Mouse (Mus musculus): Measurements from ENCODE around the gene Rab3c. TPM values are rescaled to one million over a fixed set of nuclear protein-coding genes. Genes with fewer than 3 reads are reported as not detected.

Rab3c gene
- total RNA-seq (2018; cell fraction: chromatin; rRNA removed): not detected
- total RNA-seq (2018; cell fraction: cytosol; rRNA removed): not detected
- not detected for total RNA-seq (2018; cell fraction: nucleus; rRNA removed)
- polyA plus RNA-seq (2018): not detected in 3 replicates

DNA sequence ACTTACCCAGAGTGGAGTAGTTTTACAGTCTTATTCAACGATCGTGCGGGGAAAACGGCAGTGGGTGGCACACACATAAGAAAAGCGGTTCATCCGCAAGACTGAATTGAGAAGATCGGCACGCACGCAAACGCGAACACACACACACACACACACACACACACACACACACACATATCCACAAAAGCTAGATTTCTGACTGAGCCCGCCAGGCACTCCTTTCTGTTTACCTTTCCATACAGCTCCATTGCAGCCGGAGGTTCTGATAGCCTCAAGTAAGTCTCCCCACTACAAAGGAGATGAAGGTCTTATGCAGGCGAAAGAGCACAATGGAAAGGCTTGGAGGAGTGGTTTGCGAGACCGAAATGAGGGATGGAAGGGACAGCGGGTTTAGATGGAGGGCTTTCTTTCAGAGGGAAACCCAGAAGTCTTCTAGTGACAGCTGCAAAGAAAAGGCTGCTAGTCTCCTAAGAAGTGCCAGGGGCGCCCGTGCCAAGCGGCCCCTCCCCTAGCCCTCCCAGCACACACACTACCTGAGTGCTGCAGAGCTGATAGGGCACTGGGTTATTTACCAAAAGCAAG, at the start of gene Rab3c:
Gene Rab3c, minus strand, starts transcription at position 434 of the 582 bp plus-strand sequence.
- no peak within 1 kb of the TSS for H3K27ac ChIP-seq
- WGBS (ENCODE audit: missing documents): 6% methylated on average over 20 of the region's 20 CpGs
- no peaks in the 10 kb centered on the region for H3K79me2 ChIP-seq (ENCODE audit: inconsistent target)
- peak within 1 kb of the TSS; percentile 17; the same call in 1 of the 2 replicates for H3K4me3 ChIP-seq (ENCODE audit: inconsistent target)
- H3K36me3 ChIP-seq (ENCODE audit: inconsistent target): no peaks in the 10 kb centered on the region

- Histone ChIP-seq H3K27ac (no peak overlapping the region), H3K4me3 (ENCODE audit: inconsistent target) (no peak overlapping the region), H3K36me3 (ENCODE audit: inconsistent target) (no peaks in the 10 kb centered on the region), H3K79me2 (ENCODE audit: inconsistent target) (no peaks in the 10 kb centered on the region)
- WGBS (ENCODE audit: missing documents): 55% methylated on average over 4 of the region's 4 CpGs
These were observed 38.0 kb upstream of the Rab3c start for GRCm38 (mm10) chr13:110318746-110319145.

- no peak overlapping the region for H3K27ac ChIP-seq
- no peaks in the 10 kb centered on the region for H3K79me2 ChIP-seq (ENCODE audit: inconsistent target)
- 84% methylated on average over 5 of the region's 5 CpGs for WGBS (ENCODE audit: missing documents)
- no peak overlapping the region for H3K4me3 ChIP-seq (ENCODE audit: inconsistent target)
- no peaks in the 10 kb centered on the region for H3K36me3 ChIP-seq (ENCODE audit: inconsistent target)
These were observed 26.4 kb upstream of the Rab3c start for GRCm38 (mm10) chr13:110307188-110307587.

DNA sequence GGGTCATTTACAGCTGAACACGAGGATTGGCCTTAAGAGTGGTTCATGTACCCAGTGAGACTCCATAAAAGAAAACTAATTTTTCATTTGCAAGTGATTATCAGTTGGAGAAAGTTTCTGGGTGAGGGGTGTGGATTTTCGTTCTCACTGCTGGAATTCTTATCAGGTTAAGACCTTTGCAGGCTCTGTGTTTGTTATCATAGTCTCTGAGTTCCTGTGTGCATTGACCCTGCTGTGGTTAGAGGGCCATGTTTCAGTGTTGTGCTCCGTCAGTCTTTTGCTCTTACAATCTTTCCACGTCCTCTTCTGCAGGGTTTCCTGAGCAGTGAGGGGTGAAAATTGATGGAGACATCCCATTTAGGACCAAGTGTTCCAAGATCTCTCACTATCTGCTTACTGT, 16.3 kb upstream of the Rab3c start:
- Histone ChIP-seq H3K27ac (no peak overlapping the region), H3K36me3 (ENCODE audit: inconsistent target) (no peaks in the 10 kb centered on the region), H3K79me2 (ENCODE audit: inconsistent target) (no peaks in the 10 kb centered on the region), H3K4me3 (ENCODE audit: inconsistent target) (no peak overlapping the region)
- WGBS (ENCODE audit: missing documents): 80% methylated on average over 4 of the region's 4 CpGs

- H3K79me2 ChIP-seq (ENCODE audit: inconsistent target): no peaks in the 10 kb centered on the region
- H3K4me3 ChIP-seq (ENCODE audit: inconsistent target): no peak overlapping the region
- no peaks in the 10 kb centered on the region for H3K36me3 ChIP-seq (ENCODE audit: inconsistent target)
- H3K27ac ChIP-seq: no peak overlapping the region
- 45% methylated on average over 2 of the region's 3 CpGs for WGBS (ENCODE audit: missing documents)
These were observed 7.7 kb upstream of the Rab3c start for GRCm38 (mm10) chr13:110288499-110288898.

DNA sequence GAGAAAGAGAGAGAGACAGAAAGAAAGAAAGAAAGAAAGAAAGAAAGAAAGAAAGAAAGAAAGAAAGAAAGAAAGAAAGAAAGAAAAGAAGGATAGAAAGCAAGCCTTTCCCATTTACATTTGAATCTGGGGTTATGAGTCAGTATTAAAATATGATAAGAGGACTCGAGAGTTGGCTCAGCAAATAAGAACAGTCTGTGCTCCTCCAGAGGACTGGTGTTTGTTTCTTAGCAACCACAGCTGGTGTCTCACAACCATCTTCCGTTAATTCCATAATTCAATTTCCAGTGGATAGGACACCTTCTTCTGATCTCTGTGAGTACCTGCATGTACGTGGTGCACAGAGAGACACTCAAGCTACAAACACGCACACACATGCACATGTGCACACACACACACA, 3.0 kb upstream of the Rab3c start:
- Histone ChIP-seq H3K4me3 (ENCODE audit: inconsistent target) (no peak overlapping the region), H3K79me2 (ENCODE audit: inconsistent target) (no peaks in the 10 kb centered on the region), H3K36me3 (ENCODE audit: inconsistent target) (no peaks in the 10 kb centered on the region), H3K27ac (no peak overlapping the region)
- WGBS (ENCODE audit: missing documents): 87% methylated on average over 4 of the region's 4 CpGs

DNA sequence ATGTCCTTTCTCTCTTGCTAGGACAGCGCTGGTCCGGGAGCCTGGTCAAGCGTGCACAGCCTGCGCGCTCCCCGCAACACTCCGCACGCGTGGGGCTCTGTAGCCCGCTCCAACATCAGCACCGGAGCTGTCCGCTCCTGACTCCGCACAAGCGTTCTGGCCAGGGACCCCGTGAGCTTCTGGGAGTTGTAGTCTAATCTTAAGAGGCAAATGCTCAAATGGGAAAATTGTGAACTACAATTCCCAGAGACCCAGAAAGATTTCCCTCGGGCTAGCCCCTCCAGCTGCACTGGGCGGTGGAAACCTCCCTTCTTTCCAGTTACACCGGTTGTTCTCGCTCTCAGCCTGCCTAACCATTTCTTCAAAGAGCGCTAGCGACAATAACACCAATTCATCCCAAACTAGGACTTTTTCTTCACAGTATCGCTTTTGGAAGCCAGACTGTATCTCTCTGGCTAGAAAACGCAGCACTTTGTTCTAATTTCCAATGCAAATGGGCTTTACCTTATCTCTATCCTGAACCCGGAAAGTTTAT, 701 bp downstream of the Rab3c start:
- WGBS (ENCODE audit: missing documents): 3% methylated on average over 18 of the region's 24 CpGs
- Histone ChIP-seq H3K79me2 (ENCODE audit: inconsistent target) (no peaks in the 10 kb centered on the region), H3K36me3 (ENCODE audit: inconsistent target) (no peaks in the 10 kb centered on the region), H3K27ac (no peak overlapping the region), H3K4me3 (ENCODE audit: inconsistent target) (peak overlapping the region; percentile 17; the same call in 1 of the 2 replicates)

DNA sequence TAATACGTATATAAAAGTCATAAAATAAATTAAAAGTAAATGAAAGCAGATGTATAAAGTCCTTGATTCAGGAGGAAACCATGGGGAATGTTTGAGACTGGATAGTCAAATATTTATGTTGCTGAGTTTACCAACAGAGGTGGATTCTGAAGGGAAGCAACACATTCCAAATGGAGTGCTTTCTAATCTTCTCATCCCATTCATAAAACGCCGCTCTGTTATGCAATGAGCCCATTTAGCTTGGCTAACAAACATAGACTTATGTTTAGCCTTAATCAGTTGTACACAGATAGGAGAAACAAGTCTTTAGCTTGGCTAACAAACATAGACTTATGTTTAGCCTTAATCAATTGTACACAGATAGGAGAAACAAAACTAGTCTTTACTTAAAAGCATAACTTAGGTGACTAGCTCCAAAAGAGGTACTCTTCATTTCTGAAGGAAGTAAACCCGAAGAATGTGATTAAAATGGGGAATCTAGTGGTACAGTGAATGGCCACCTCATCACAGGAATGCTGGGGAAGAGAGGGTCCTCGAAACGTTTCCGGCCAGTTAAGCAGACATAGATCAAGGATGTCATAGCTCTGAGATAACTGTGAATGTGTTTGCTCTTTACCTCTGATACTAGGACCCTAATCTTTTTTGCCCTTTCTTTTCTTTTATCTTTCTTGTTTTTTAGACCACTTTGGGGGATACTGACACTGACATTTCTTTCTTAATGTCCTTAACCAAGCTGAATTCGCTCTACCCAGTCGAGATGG, 1.6 kb downstream of the Rab3c start:
- Histone ChIP-seq H3K27ac (no peak overlapping the region), H3K4me3 (ENCODE audit: inconsistent target) (no peak overlapping the region), H3K79me2 (ENCODE audit: inconsistent target) (no peaks in the 10 kb centered on the region), H3K36me3 (ENCODE audit: inconsistent target) (no peaks in the 10 kb centered on the region)
- 66% methylated on average over 9 of the region's 9 CpGs for WGBS (ENCODE audit: missing documents)

DNA sequence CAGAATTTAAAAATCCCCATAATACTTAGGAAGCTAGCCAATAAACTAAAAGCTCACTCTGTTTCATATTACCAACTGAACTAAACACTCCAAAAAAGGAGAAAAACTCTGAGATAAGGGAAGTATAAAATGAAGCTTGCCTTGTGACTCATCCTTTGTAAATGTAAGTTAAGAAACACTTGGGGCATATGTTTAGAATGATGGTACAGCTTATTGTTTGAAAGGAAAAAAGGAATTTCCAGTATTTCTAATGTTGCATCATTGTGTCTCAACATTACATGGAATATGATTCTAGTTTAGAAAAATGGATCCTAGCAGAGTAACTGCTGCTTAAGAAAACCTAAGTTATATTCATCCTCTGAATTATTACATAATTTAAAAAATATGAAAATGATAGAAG, 3.1 kb downstream of the Rab3c start:
- Histone ChIP-seq H3K27ac (no peak overlapping the region), H3K4me3 (ENCODE audit: inconsistent target) (no peak overlapping the region), H3K36me3 (ENCODE audit: inconsistent target) (no peaks in the 10 kb centered on the region), H3K79me2 (ENCODE audit: inconsistent target) (no peaks in the 10 kb centered on the region)

GRCm38 (mm10) chr13:110275471-110275870, 5.3 kb downstream of the Rab3c start:
- Histone ChIP-seq H3K4me3 (ENCODE audit: inconsistent target) (no peak overlapping the region), H3K36me3 (ENCODE audit: inconsistent target) (no peaks in the 10 kb centered on the region), H3K79me2 (ENCODE audit: inconsistent target) (no peaks in the 10 kb centered on the region), H3K27ac (no peak overlapping the region)
- WGBS (ENCODE audit: missing documents): 82% methylated on average over 3 of the region's 3 CpGs

- Histone ChIP-seq H3K36me3 (ENCODE audit: inconsistent target) (no peaks in the 10 kb centered on the region), H3K27ac (no peak overlapping the region), H3K79me2 (ENCODE audit: inconsistent target) (no peaks in the 10 kb centered on the region), H3K4me3 (ENCODE audit: inconsistent target) (no peak overlapping the region)
- 84% methylated on average over 1 of the region's 1 CpGs for WGBS (ENCODE audit: missing documents)
These were observed 20.1 kb downstream of the Rab3c start for GRCm38 (mm10) chr13:110260649-110261048.

DNA sequence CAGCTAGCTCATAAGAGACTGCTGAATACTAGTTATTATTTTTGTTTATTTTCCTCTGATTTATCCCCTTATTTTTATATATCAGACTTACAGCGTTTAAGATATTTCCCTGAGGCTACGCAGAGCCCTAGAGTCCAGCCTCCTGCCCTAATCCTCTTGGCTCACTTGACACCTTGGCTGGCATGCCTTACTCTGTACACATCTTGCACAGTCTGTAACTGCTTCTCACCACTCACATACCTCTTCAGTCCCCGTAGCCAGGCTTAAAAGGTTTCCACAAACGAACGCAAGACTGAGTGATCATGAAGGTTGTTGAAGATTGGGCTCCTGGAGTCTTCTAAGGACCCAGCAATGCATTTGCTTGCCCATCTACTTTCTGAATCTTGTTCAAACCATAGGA, 29.3 kb downstream of the Rab3c start:
- H3K27ac ChIP-seq: no peak overlapping the region
- no peaks in the 10 kb centered on the region for H3K36me3 ChIP-seq (ENCODE audit: inconsistent target)
- WGBS (ENCODE audit: missing documents): 93% methylated on average over 5 of the region's 5 CpGs
- H3K79me2 ChIP-seq (ENCODE audit: inconsistent target): no peaks in the 10 kb centered on the region
- H3K4me3 ChIP-seq (ENCODE audit: inconsistent target): no peak overlapping the region

GRCm38 (mm10) chr13:110248481-110248880, 32.3 kb downstream of the Rab3c start:
- no peaks in the 10 kb centered on the region for H3K36me3 ChIP-seq (ENCODE audit: inconsistent target)
- WGBS (ENCODE audit: missing documents): 85% methylated on average over 2 of the region's 2 CpGs

DNA sequence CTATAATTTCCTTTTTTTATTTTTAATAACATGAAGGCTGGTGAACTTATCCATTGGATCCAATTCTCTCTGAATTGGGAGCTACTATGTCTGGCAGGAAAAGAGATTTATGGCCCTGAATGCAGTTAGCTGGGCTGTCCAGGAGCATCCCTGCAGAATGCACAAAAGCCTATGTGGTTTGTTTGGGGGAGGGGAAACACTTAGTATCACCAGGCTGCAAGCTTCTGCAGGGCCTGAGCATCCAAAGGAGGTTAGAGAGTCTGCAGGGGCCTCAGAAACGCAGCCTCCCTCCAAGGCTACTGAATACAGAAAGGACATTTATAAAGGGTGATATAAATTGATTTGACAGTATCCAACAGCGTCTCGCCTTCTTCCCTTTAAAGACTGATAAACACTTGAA, 41.8 kb downstream of the Rab3c start:
- Histone ChIP-seq H3K4me3 (ENCODE audit: inconsistent target) (no peak overlapping the region), H3K27ac (no peak overlapping the region), H3K79me2 (ENCODE audit: inconsistent target) (no peaks in the 10 kb centered on the region), H3K36me3 (ENCODE audit: inconsistent target) (no peaks in the 10 kb centered on the region)
- 75% methylated on average over 3 of the region's 3 CpGs for WGBS (ENCODE audit: missing documents)

More at GRCm38 (mm10) chr13:110248481-110248880, 32.3 kb downstream of the Rab3c start:
- Histone ChIP-seq H3K4me3 (ENCODE audit: inconsistent target) (no peak overlapping the region), H3K79me2 (ENCODE audit: inconsistent target) (no peaks in the 10 kb centered on the region), H3K27ac (no peak overlapping the region)

GRCm38 (mm10) chr13:110237209-110237935, 43.4 kb downstream of the Rab3c start:
- H3K79me2 ChIP-seq (ENCODE audit: inconsistent target): no peaks in the 10 kb centered on the region
- no peak overlapping the region for H3K27ac ChIP-seq
- H3K4me3 ChIP-seq (ENCODE audit: inconsistent target): no peak overlapping the region
- 68% methylated on average over 10 of the region's 10 CpGs for WGBS (ENCODE audit: missing documents)
- no peaks in the 10 kb centered on the region for H3K36me3 ChIP-seq (ENCODE audit: inconsistent target)
